Mouse (Mus musculus) intestine, embryonic 16.5 days (tissue): ENCODE measurements at regions not wholly inside any gene's neighbourhood (a gene's known extent, or its start where the extent isn't known, plus 50 kb on each side); places are given as distances from the start of the nearest gene placed in this dataset.

Experiments used
- ATAC-seq: fragments of 200-750 bp; cut with Nextera tagmentation; 2 replicates; pipeline ENCODE4 v1.8.0; 2017; ENCODE audit warnings: moderate TSS enrichment, moderate library complexity
- H3K27ac ChIP-seq: fragments of 300-500 bp; sonication (generic); 2 replicates; pipeline ENCODE4 v1.5.1; 2014; ENCODE audit warnings: mild to moderate bottlenecking, low read length
- H3K27me3 ChIP-seq: fragments of 300-500 bp; sonication (generic); replicated peaks from 2 replicates; pipeline ENCODE4 v1.6.1; 2014; ENCODE audit warnings: low read length, control low read depth, mixed read lengths; ENCODE audit not compliant: control insufficient read depth, insufficient read depth
- H3K36me3 ChIP-seq: fragments of 300-500 bp; sonication (generic); 2 replicates; pipeline ENCODE4 v1.6.1; 2014; ENCODE audit warnings: low read length, control low read depth; ENCODE audit not compliant: control insufficient read depth, insufficient read depth
- H3K4me1 ChIP-seq: fragments of 300-500 bp; sonication (generic); 2 replicates; pipeline ENCODE4 v1.6.1; 2014; ENCODE audit warnings: low read length, control low read depth, mixed read lengths; ENCODE audit not compliant: control insufficient read depth, insufficient read depth
- H3K4me2 ChIP-seq: fragments of 300-500 bp; sonication (generic); 2 replicates; pipeline ENCODE4 v1.6.1; 2014; ENCODE audit warnings: low read depth, low read length, control low read depth
- H3K4me3 ChIP-seq: fragments of 300-500 bp; sonication (generic); 2 replicates; pipeline ENCODE4 v1.5.1; 2014; ENCODE audit warnings: mild to moderate bottlenecking, low read length
- H3K9ac ChIP-seq: fragments of 300-500 bp; sonication (generic); 2 replicates; pipeline ENCODE4 v1.6.1; 2014; ENCODE audit warnings: low read depth, low read length
- H3K9me3 ChIP-seq: fragments of 300-500 bp; sonication (generic); 2 replicates; pipeline ENCODE4 v1.6.1; 2016; ENCODE audit warnings: low read length, control low read depth; ENCODE audit not compliant: control insufficient read depth
- WGBS: fragments of 180-500 bp; shearing (Covaris S2); extraction: QIAGEN DNeasy Blood & Tissue Kit; methylation state at CpG from one replicate; pipeline ENCODE4 v1.1.7; 2014; 5-methylcytosine and 5-hydroxymethylcytosine counted together

- no peak for ATAC-seq
- no peak overlapping the region for H3K4me2 ChIP-seq
- no peaks in the 10 kb centered on the region for H3K36me3 ChIP-seq
- H3K9ac ChIP-seq, result no peak overlapping the region
- H3K4me3 ChIP-seq, result no peak overlapping the region
- H3K27ac ChIP-seq, result no peak overlapping the region
- no peaks in the 10 kb centered on the region for H3K9me3 ChIP-seq
- no peaks in the 10 kb centered on the region for H3K27me3 ChIP-seq
- H3K4me1 ChIP-seq, result no peaks in the 10 kb centered on the region
- 50% methylated on average over 4 of the region's 4 CpGs for WGBS
Observed at GRCm38 (mm10) chr11:17651389-17652156, 302.1 kb downstream of the Etaa1 start.

GRCm38 (mm10) chr11:17655840-17656239 lies 297.8 kb downstream of the Etaa1 start:
- H3K9me3 ChIP-seq, result no peaks in the 10 kb centered on the region
- no peak overlapping the region for H3K4me3 ChIP-seq
- H3K4me1 ChIP-seq, result no peaks in the 10 kb centered on the region
- H3K36me3 ChIP-seq, result no peaks in the 10 kb centered on the region
- ATAC-seq, result no peak
- no peak overlapping the region for H3K27ac ChIP-seq
- H3K27me3 ChIP-seq, result no peaks in the 10 kb centered on the region
- no peak overlapping the region for H3K9ac ChIP-seq
- H3K4me2 ChIP-seq, result no peak overlapping the region
- 86% methylated on average over 2 of the region's 2 CpGs for WGBS

GRCm38 (mm10) chr11:17657720-17658119 lies 296.0 kb downstream of the Etaa1 start:
- H3K4me1 ChIP-seq, result no peaks in the 10 kb centered on the region
- no peak for ATAC-seq
- no peaks in the 10 kb centered on the region for H3K9me3 ChIP-seq
- H3K27me3 ChIP-seq, result no peaks in the 10 kb centered on the region
- no peak overlapping the region for H3K27ac ChIP-seq
- no peak overlapping the region for H3K4me3 ChIP-seq
- no peak overlapping the region for H3K4me2 ChIP-seq
- no peak overlapping the region for H3K9ac ChIP-seq
- 84% methylated on average over 3 of the region's 3 CpGs for WGBS
- H3K36me3 ChIP-seq, result no peaks in the 10 kb centered on the region

GRCm38 (mm10) chr11:17658289-17658688 lies 295.4 kb downstream of the Etaa1 start:
- no peaks in the 10 kb centered on the region for H3K36me3 ChIP-seq
- no peak overlapping the region for H3K27ac ChIP-seq
- no peak for ATAC-seq
- H3K4me1 ChIP-seq, result no peaks in the 10 kb centered on the region
- H3K9ac ChIP-seq, result no peak overlapping the region
- H3K9me3 ChIP-seq, result no peaks in the 10 kb centered on the region
- H3K27me3 ChIP-seq, result no peaks in the 10 kb centered on the region
- no peak overlapping the region for H3K4me2 ChIP-seq
- WGBS, result 76% methylated on average over 3 of the region's 3 CpGs
- H3K4me3 ChIP-seq, result no peak overlapping the region

- Histone ChIP-seq H3K4me1 (no peaks in the 10 kb centered on the region), H3K27ac (no peak overlapping the region), H3K4me3 (no peak overlapping the region), H3K9me3 (no peaks in the 10 kb centered on the region), H3K9ac (no peak overlapping the region), H3K27me3 (no peaks in the 10 kb centered on the region), H3K4me2 (no peak overlapping the region), H3K36me3 (no peaks in the 10 kb centered on the region)
- no peak for ATAC-seq
- 86% methylated on average over 4 of the region's 4 CpGs for WGBS
Observed at GRCm38 (mm10) chr11:17658717-17659116, 295.0 kb downstream of the Etaa1 start.

- Histone ChIP-seq H3K4me3 (no peak overlapping the region), H3K4me1 (no peaks in the 10 kb centered on the region), H3K36me3 (no peaks in the 10 kb centered on the region), H3K27me3 (no peaks in the 10 kb centered on the region), H3K9me3 (no peaks in the 10 kb centered on the region), H3K9ac (no peak overlapping the region), H3K4me2 (no peak overlapping the region), H3K27ac (no peak overlapping the region)
- WGBS, result 72% methylated on average over 5 of the region's 5 CpGs
- ATAC-seq, result no peak
Observed at GRCm38 (mm10) chr11:17663893-17664292, 289.8 kb downstream of the Etaa1 start.

- Histone ChIP-seq H3K4me2 (no peak overlapping the region), H3K27ac (no peak overlapping the region), H3K4me3 (no peak overlapping the region), H3K9ac (no peak overlapping the region), H3K4me1 (no peaks in the 10 kb centered on the region), H3K27me3 (no peaks in the 10 kb centered on the region), H3K9me3 (no peaks in the 10 kb centered on the region), H3K36me3 (no peaks in the 10 kb centered on the region)
- ATAC-seq, result no peak
- 68% methylated on average over 11 of the region's 11 CpGs for WGBS
Observed at GRCm38 (mm10) chr11:17665624-17666552, 287.8 kb downstream of the Etaa1 start.

- Histone ChIP-seq H3K27ac (no peak overlapping the region), H3K36me3 (no peaks in the 10 kb centered on the region), H3K9ac (no peak overlapping the region), H3K27me3 (no peaks in the 10 kb centered on the region), H3K4me3 (no peak overlapping the region), H3K4me2 (no peak overlapping the region), H3K4me1 (no peaks in the 10 kb centered on the region), H3K9me3 (no peaks in the 10 kb centered on the region)
- no peak for ATAC-seq
- WGBS, result 53% methylated on average over 4 of the region's 4 CpGs
Observed at GRCm38 (mm10) chr11:17680998-17681397, 272.7 kb downstream of the Etaa1 start.

GRCm38 (mm10) chr11:17685711-17686113 lies 268.0 kb downstream of the Etaa1 start:
- no peak overlapping the region for H3K9ac ChIP-seq
- no peaks in the 10 kb centered on the region for H3K9me3 ChIP-seq
- H3K27me3 ChIP-seq, result no peaks in the 10 kb centered on the region
- H3K27ac ChIP-seq, result no peak overlapping the region
- no peak overlapping the region for H3K4me2 ChIP-seq
- no peaks in the 10 kb centered on the region for H3K4me1 ChIP-seq
- no peak overlapping the region for H3K4me3 ChIP-seq
- ATAC-seq, result peak; percentile 50; the same call in 1 of the 2 replicates
- WGBS, result 25% methylated on average over 4 of the region's 4 CpGs
- no peaks in the 10 kb centered on the region for H3K36me3 ChIP-seq
